Mouse (Mus musculus) heart, adult 2 months (tissue): ENCODE results near the gene Ptbp2. TPM values are rescaled to one million over a fixed set of nuclear protein-coding genes. Genes with fewer than 3 reads are reported as not detected.

ENCODE experiments used
- DNase-seq, 2 experiments: peaks; one replicate each; pipeline ENCODE4 v3.0.0; 2021
- H3K27ac ChIP-seq: fragments of 200-600 bp; 2 replicates; pipeline ENCODE4 v1.8.1; 2022
- H3K27me3 ChIP-seq: fragments of 200-500 bp; 2 replicates; pipeline ENCODE4 v1.6.1; 2012; ENCODE audit warnings: mild to moderate bottlenecking, low read length, inconsistent platforms, mixed read lengths; ENCODE audit not compliant: control insufficient read depth, insufficient read depth
- H3K36me3 ChIP-seq: fragments of 200-500 bp; 2 replicates; pipeline ENCODE4 v1.6.1; 2012; ENCODE audit warnings: low read length, inconsistent platforms; ENCODE audit not compliant: control insufficient read depth, insufficient read depth
- H3K4me1 ChIP-seq: fragments of 200-500 bp; 2 replicates; pipeline ENCODE4 v1.6.1; 2011; ENCODE audit warnings: low read length; ENCODE audit not compliant: control insufficient read depth, insufficient read depth
- H3K4me3 ChIP-seq: fragments of 200-600 bp; 2 replicates; pipeline ENCODE4 v1.8.1; 2022
- H3K79me2 ChIP-seq: fragments of 200-500 bp; replicated peaks from 2 replicates; pipeline ENCODE4 v1.6.1; 2012; ENCODE audit warnings: mild to moderate bottlenecking, inconsistent platforms, low read length, moderate library complexity, mixed read lengths; ENCODE audit not compliant: control insufficient read depth, insufficient read depth
- H3K9ac ChIP-seq: fragments of 200-500 bp; 2 replicates; pipeline ENCODE4 v1.6.1; 2012; ENCODE audit warnings: low read depth, mild to moderate bottlenecking, control low read depth, inconsistent platforms, low read length, mixed read lengths
- CTCF ChIP-seq: fragments of 200-600 bp; IDR thresholded peaks from 2 replicates; pipeline ENCODE4 v1.8.1; 2022; ENCODE audit warnings: antibody characterized with exemption, mild to moderate bottlenecking, moderate library complexity
- EP300 ChIP-seq: fragments of 200-500 bp; IDR thresholded peaks from 2 replicates; pipeline ENCODE4 v1.6.1; 2011; ENCODE audit warnings: low read depth, low read length, control low read depth; ENCODE audit not compliant: insufficient read depth
- POLR2A ChIP-seq: fragments of 200-500 bp; IDR thresholded peaks from 2 replicates; pipeline ENCODE4 v1.6.1; 2011; ENCODE audit warnings: mild to moderate bottlenecking, low read depth, low read length, control low read depth; ENCODE audit not compliant: insufficient read depth
- WGBS: fragments of 180-500 bp; shearing (Covaris S2); methylation state at CpG from one replicate; pipeline ENCODE4 v1.1.7; 2018; 5-methylcytosine and 5-hydroxymethylcytosine counted together
- intact Hi-C: fragments of 180-260 bp; cut with DNase I; formaldehyde crosslinking; loops from one replicate; pipeline ENCODE4 v1.15.1; 2025
- long read RNA-seq: library from polyadenylated mRNA; stranded (forward); transcript quantifications from one replicate; pipeline ENCODE4 v2.0.0, GENCODE M21; 2021
- polyA plus RNA-seq: library from polyadenylated mRNA; depleted of rRNA; stranded (reverse); fragments of >200 nt; gene quantifications from 2 replicates; pipeline ENCODE4 v1.2.3, GENCODE M21; 2012; rRNA removed
- total RNA-seq, 2 experiments: library from RNA; stranded (reverse); gene quantifications; 2 replicates each; pipeline ENCODE4 v1.2.3; 2021

The Ptbp2 gene
- total RNA-seq (10 to 100 TPM; 18.4 to 21.5 TPM), polyA plus RNA-seq (8.5 and 17.2 TPM in 2 replicates)
- long read RNA-seq, transcript Ptbp2-201 (14 exons, 3,364 nt) = major isoform, 5 of 13 reads
- long read RNA-seq, partial matches to known transcripts = 2 of 13 reads
- long read RNA-seq, other reads (novel, unspliced or antisense) = 3 of 13 reads

DNA sequence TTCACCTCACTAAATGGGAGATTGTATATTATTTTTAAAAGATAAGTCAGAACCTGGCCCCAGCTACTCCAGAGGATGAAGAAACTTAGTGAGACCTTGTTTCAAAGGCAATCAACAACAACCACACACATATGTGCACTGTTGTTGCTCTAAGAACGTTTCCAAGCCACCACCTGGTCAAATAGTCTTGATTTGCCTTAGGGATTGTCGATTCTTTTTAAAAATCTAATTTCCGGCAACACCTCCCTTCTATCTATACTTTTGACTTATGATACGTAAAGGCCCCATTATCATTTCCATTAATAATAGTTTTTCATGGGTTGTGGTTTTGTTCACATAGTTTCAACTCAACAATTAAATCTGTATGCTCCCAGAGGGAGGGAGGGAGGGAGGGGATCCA lies at the start of gene Ptbp2:
Ptbp2 (minus strand) TSS at position 101 of the 400 bp plus-strand sequence.
- no peaks in the 10 kb centered on the region for H3K27me3 ChIP-seq
- 0 out of 2 replicates have a peak, but pooled peaks cover 2% of the 10 kb centered on the region for H3K79me2 ChIP-seq
- peak within 1 kb of the TSS; percentile 80 for H3K4me3 ChIP-seq
- no peak for DNase-seq
- H3K4me1 ChIP-seq = peaks cover 4% of the 10 kb centered on the region
- 88% methylated on average over 4 of the region's 4 CpGs for WGBS
- H3K9ac ChIP-seq = peak within 1 kb of the TSS; percentile 82
- peak within 1 kb of the TSS; percentile 92 for H3K27ac ChIP-seq
- TF ChIP-seq CTCF = no peak
- TF ChIP-seq EP300 = no peak
- no peak for TF ChIP-seq POLR2A
- peaks cover 10% of the 10 kb centered on the region for H3K36me3 ChIP-seq
- intact Hi-C loops = loop anchor here (5.0 kb wide), 1 partner anchor 47 kb away; no protein-coding TSS in a partner anchor

DNA sequence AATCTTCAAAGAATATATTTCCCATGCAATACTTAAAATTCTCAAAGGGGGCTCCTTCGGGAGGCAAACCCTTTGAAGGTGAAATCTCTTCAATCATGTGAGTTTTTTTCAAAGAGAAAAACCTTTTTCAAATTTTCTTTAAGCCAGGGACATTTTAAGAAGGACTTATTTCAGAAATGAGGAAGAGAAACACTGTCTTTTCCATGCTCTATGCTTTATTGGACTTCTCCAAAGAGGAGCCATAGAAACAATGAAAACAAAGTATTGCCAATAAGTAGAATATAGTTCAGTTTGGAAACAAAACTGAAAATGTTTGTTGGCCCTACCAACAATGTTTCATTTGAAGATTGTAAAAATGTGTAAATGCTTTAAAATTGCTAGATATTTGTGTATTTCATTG lies 30.4 kb upstream of the Ptbp2 start:
- Histone ChIP-seq H3K9ac (no peak overlapping the region), H3K4me3 (no peak overlapping the region), H3K27ac (no peak overlapping the region), H3K27me3 (no peaks in the 10 kb centered on the region), H3K36me3 (no peaks in the 10 kb centered on the region), H3K79me2 (no peaks in the 10 kb centered on the region), H3K4me1 (no peaks in the 10 kb centered on the region)
- DNase-seq = no peak
- intact Hi-C loops = no loop called here
- TF ChIP-seq CTCF (no peak), POLR2A (no peak)
- 70% methylated on average over 1 of the region's 1 CpGs for WGBS

DNA sequence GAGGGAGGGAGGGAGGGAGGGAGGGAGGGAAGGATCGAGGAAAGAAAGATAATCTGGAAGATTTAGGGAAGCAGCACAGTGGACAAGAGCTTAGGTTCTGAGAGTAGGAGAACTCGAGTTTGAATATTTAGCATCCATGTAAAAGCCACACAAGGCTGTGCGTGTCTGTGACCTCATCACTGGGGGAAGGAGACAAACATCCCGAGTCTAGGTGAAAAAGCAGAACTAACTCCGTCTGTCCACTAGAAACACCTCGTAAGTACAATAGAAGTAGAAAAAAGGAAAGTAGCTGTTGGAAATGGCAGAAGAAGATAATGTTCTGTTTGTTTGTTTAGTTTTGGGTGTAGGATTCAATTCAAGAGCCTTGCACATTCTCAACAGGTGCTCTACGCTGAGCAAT lies 21.9 kb upstream of the Ptbp2 start:
- TF ChIP-seq POLR2A = no peak
- no peak for TF ChIP-seq EP300
- no peak for TF ChIP-seq CTCF
- no peaks in the 10 kb centered on the region for H3K4me1 ChIP-seq

DNA sequence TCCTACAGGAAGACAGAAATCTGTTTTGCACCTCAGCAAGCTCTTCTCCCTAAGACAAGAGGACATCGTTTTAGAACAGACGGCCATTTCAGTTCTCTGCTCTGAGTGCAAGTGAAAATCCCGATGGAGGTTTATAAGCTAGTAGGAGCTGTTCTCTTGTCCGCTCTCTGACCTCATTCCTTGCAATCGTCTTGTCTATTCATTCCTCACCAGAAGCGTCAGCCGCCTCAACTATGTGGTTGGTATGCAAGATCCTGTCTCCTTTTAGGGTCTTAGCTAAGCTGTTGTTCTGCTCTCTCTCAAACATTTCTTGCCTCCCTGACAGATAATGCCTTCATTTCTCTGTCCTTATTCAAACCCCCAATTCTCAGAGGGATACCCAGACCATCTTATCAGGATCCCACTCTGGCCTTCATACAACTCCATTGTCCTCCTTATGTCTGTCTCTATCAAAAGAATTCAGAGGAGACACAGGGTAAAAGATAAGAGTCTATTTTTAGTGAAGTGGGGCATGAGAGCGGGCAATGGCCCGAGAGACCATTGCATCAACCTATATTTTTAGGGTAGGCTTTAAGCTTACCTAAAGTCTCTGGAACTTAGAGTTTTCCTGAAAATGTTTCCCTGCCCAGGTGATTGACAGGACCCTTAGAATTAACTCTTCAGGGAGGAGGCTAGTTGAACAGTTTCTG lies 10.6 kb upstream of the Ptbp2 start:
- H3K4me1 ChIP-seq = no peaks in the 10 kb centered on the region; the same call in 1 of the 2 replicates
- H3K36me3 ChIP-seq = peaks cover 5% of the 10 kb centered on the region
- intact Hi-C loops = no loop called here
- peak in 1 of 2 experiments; percentile 15 for DNase-seq
- no peaks in the 10 kb centered on the region for H3K79me2 ChIP-seq
- H3K27ac ChIP-seq = peak overlapping the region; percentile 51
- WGBS = 27% methylated on average over 9 of the region's 9 CpGs
- H3K27me3 ChIP-seq = no peaks in the 10 kb centered on the region
- TF ChIP-seq POLR2A = no peak
- TF ChIP-seq EP300 = no peak
- TF ChIP-seq CTCF = no peak
- no peak overlapping the region for H3K9ac ChIP-seq
- 0 out of 2 replicates have a peak overlapping the region, but pooled peaks have one; percentile 7 for H3K4me3 ChIP-seq

More for the DNA sequence above, 21.9 kb upstream of the Ptbp2 start:
- intact Hi-C loops = no loop called here
- Histone ChIP-seq H3K27ac (no peak overlapping the region), H3K27me3 (no peaks in the 10 kb centered on the region), H3K79me2 (no peaks in the 10 kb centered on the region), H3K36me3 (no peaks in the 10 kb centered on the region), H3K4me3 (no peak overlapping the region), H3K9ac (no peak overlapping the region)
- 68% methylated on average over 7 of the region's 7 CpGs for WGBS
- DNase-seq = no peak

DNA sequence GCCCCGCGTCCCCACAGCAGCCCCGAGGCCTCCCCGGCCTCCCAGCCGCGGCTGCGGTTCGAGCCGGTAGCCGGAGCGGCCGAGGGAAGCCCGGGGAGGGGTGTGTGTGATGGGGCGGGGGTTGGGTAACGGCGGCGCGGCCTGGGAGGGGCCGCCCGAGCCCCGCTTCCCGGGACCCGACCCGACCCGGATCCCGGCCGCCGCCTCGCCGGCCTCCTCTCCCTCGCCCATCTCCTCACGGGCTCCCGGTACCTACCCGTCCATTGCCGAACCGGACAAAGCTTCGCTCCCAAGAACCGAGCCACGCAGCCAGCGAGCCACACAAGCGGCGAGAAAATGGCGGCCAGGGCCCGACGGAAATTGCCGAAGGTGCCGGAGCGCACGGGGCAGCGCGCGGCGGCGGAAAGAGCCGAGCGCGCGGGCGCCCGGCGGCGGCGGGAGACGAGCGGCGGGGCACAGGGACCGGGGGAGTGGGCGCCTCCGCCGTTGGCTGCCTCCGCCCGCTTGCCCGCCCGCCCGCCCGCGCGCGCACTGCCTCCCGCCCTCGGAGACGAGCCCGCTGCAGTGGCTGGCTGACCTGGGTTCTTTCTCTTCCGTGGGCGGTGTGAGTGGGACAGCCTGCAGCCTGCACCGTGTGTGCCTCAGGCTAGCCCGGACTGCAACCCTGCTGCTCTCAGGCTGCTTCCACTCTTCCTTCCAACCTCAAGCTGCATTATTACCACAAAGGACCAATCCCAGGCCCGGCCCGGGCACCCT lies 1.1 kb downstream of the Ptbp2 start:
- Histone ChIP-seq H3K36me3 (peaks cover 18% of the 10 kb centered on the region), H3K4me3 (peak overlapping the region; percentile 80), H3K79me2 (peaks cover 4% of the 10 kb centered on the region; the same call in 1 of the 2 replicates), H3K4me1 (peaks cover 7% of the 10 kb centered on the region), H3K27ac (peak overlapping the region; percentile 92), H3K9ac (peak overlapping the region; percentile 82), H3K27me3 (no peaks in the 10 kb centered on the region)
- DNase-seq = peak; percentile 91 to 92
- TF ChIP-seq POLR2A = peak; percentile 53; the same call in 1 of the 2 replicates
- no peak for TF ChIP-seq EP300
- no peak for TF ChIP-seq CTCF
- WGBS = 1% methylated on average over 84 of the region's 89 CpGs
- intact Hi-C loops = loop anchor here (5.0 kb wide), 1 partner anchor 46 kb away; no protein-coding TSS in a partner anchor
